Mouse (Mus musculus) C2C12 (cell line): Measurements from ENCODE around the gene Lrrc36. TPM values are rescaled to one million over a fixed set of nuclear protein-coding genes. Genes with fewer than 3 reads are reported as not detected.

Experiments
- H3K27me3 ChIP-seq: one replicate; pipeline ENCODE4 v1.6.1; 2011; ENCODE audit not compliant: control insufficient read depth, insufficient read depth, insufficient read length
- H3K36me3 ChIP-seq: one replicate; pipeline ENCODE4 v1.6.1; 2011; ENCODE audit not compliant: control insufficient read depth, insufficient read depth
- H3K4me3 ChIP-seq: one replicate; pipeline ENCODE4 v1.5.1; 2011; ENCODE audit warnings: mild to moderate bottlenecking, control low read depth; ENCODE audit not compliant: poor library complexity, insufficient read depth, severe bottlenecking
- H3K79me2 ChIP-seq: one replicate; pipeline ENCODE4 v1.6.1; 2011; ENCODE audit not compliant: control insufficient read depth, insufficient read depth
- H3K79me3 ChIP-seq: one replicate; pipeline ENCODE4 v1.6.1; 2011; ENCODE audit warnings: low read depth, control low read depth
- H3ac ChIP-seq: one replicate; pipeline ENCODE3; 2011; ENCODE audit warnings: low read depth; ENCODE audit not compliant: control insufficient read depth, insufficient read length
- CEBPB ChIP-seq: IDR thresholded peaks from one replicate; pipeline ENCODE4 v1.6.1; 2011; ENCODE audit warnings: low read depth, mild to moderate bottlenecking, control low read depth, moderate library complexity
- CTCF ChIP-seq: IDR thresholded peaks from one replicate; pipeline ENCODE4 v1.5.1; 2011; ENCODE audit not compliant: control insufficient read depth, insufficient read depth, insufficient read length
- FOSL1 ChIP-seq: IDR thresholded peaks from one replicate; pipeline ENCODE4 v1.8.0; 2011; ENCODE audit warnings: mild to moderate bottlenecking, low read length; ENCODE audit not compliant: poor library complexity, insufficient read depth, severe bottlenecking
- MAX ChIP-seq: IDR thresholded peaks from one replicate; pipeline ENCODE4 v1.6.1; 2011; ENCODE audit warnings: mild to moderate bottlenecking, control low read depth
- MYOD1 ChIP-seq: IDR thresholded peaks from one replicate; pipeline ENCODE4 v1.6.1; 2011; ENCODE audit warnings: low read depth; ENCODE audit not compliant: control insufficient read depth, insufficient read length
- MYOG ChIP-seq: IDR thresholded peaks from one replicate; pipeline ENCODE4 v1.6.1; 2011; ENCODE audit not compliant: control insufficient read depth, insufficient read length; ENCODE audit errors: extremely low read depth
- USF1 ChIP-seq: IDR thresholded peaks from one replicate; pipeline ENCODE4 v1.6.1; 2011; ENCODE audit warnings: low read depth, mild to moderate bottlenecking, control low read depth, moderate library complexity
- polyA plus RNA-seq: library from polyadenylated mRNA; unstranded; fragments of >200 nt; fragmentation: generic; extraction: Trizol; gene quantifications from one replicate; pipeline ENCODE4 v1.2.1, GENCODE M21; 2012; ENCODE audit warnings: missing spikeins

The Lrrc36 gene
- polyA plus RNA-seq, 1 experiment, result not detected

DNA sequence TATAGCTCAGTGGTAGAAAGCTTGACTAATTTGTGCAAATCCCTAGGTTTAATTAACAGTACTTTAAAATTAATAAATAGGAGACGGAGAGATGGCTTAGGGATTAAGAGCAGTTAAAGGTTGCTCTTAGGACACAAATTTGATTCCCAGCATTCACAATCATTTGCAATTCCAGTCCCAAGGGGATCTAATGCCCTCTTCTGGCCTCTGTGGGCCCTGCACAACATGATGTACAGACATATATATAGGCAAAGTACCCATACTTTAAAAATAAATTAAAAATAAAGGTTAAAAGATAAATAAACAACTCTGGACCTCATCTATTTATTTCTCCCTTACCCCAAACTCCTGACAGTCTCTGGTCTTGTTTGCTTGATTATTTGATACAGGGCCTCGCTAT lies 5.6 kb downstream of the Lrrc36 start:
- no peaks in the 10 kb centered on the region for H3K79me2 ChIP-seq
- H3ac ChIP-seq, result no peak overlapping the region
- H3K4me3 ChIP-seq, result no peak overlapping the region
- H3K36me3 ChIP-seq, result no peaks in the 10 kb centered on the region
- H3K27me3 ChIP-seq, result peaks cover 16% of the 10 kb centered on the region
- TF ChIP-seq MAX (no peak), USF1 (no peak), CTCF (no peak), CEBPB (no peak), MYOG (no peak), MYOD1 (no peak), FOSL1 (no peak)
- H3K79me3 ChIP-seq, result no peaks in the 10 kb centered on the region

DNA sequence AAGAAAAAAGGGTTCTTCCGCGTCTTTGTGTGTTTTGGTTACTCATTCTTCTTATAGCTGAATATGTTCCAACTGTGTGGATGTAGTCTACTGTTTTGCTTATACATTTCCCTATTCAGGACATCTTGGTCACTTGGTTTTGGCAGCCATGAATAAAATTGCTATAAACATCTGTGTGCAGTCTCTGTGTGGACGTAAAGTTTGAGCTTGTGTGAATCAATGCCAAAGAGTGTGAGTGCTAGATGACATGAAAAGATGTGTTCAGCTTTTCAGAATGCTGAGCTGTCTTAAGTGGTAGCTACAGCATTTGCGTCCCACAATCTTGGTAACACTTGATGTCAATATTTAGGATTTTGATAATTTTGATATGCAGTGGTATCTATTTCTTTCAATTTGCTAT lies 6.4 kb downstream of the Lrrc36 start:
- Histone ChIP-seq H3K36me3 (no peaks in the 10 kb centered on the region), H3K27me3 (peaks cover 14% of the 10 kb centered on the region), H3K79me3 (no peaks in the 10 kb centered on the region), H3K79me2 (no peaks in the 10 kb centered on the region), H3K4me3 (no peak overlapping the region), H3ac (no peak overlapping the region)
- no peak for TF ChIP-seq MAX
- TF ChIP-seq CTCF, result no peak
- TF ChIP-seq FOSL1, result no peak
- no peak for TF ChIP-seq CEBPB
- TF ChIP-seq MYOG, result no peak
- TF ChIP-seq MYOD1, result no peak
- TF ChIP-seq USF1, result no peak

- TF ChIP-seq CTCF, result no peak
- no peak for TF ChIP-seq CEBPB
- no peak for TF ChIP-seq MAX
- TF ChIP-seq FOSL1, result no peak
- TF ChIP-seq USF1, result no peak
- no peak for TF ChIP-seq MYOG
- TF ChIP-seq MYOD1, result no peak
- H3K27me3 ChIP-seq, result peaks cover 20% of the 10 kb centered on the region
- H3K36me3 ChIP-seq, result no peaks in the 10 kb centered on the region
- H3K4me3 ChIP-seq, result no peak overlapping the region
- H3K79me2 ChIP-seq, result no peaks in the 10 kb centered on the region
- no peak overlapping the region for H3ac ChIP-seq
- no peaks in the 10 kb centered on the region for H3K79me3 ChIP-seq
Observed at GRCm38 (mm10) chr8:105422006-105422405, 8.6 kb downstream of the Lrrc36 start.

DNA sequence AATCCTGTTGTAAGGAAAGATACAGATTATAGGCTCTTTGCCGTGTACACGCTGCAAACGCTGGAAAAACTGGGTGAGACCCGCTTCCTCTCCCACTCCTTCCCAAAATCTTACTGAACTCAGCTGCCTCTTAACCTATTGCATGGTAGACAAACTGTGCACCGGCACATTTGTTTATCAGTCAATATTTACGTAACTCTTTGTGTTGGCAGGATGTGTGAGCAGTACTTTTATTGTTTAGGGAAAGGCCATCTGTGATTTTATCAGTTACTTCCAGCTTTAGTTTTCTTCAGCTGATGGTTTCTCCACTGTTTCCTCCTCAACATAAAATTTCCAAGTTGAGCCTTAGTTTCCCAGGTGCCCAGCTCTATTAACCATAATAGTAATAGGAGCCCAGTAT lies 13.5 kb downstream of the Lrrc36 start:
- H3K36me3 ChIP-seq, result no peaks in the 10 kb centered on the region
- H3K4me3 ChIP-seq, result no peak overlapping the region
- H3K27me3 ChIP-seq, result peaks cover 42% of the 10 kb centered on the region
- H3K79me3 ChIP-seq, result no peaks in the 10 kb centered on the region
- H3K79me2 ChIP-seq, result no peaks in the 10 kb centered on the region
- TF ChIP-seq MYOD1 (no peak), MYOG (no peak), USF1 (no peak), FOSL1 (no peak), CEBPB (no peak), CTCF (no peak), MAX (no peak)
- H3ac ChIP-seq, result no peak overlapping the region

- Histone ChIP-seq H3K79me2 (no peaks in the 10 kb centered on the region), H3K79me3 (no peaks in the 10 kb centered on the region), H3ac (no peak overlapping the region), H3K4me3 (no peak overlapping the region), H3K27me3 (peaks cover 28% of the 10 kb centered on the region), H3K36me3 (no peaks in the 10 kb centered on the region)
- no peak for TF ChIP-seq USF1
- TF ChIP-seq CTCF, result no peak
- TF ChIP-seq MYOD1, result no peak
- no peak for TF ChIP-seq MAX
- no peak for TF ChIP-seq CEBPB
- TF ChIP-seq MYOG, result no peak
- TF ChIP-seq FOSL1, result no peak
Observed at GRCm38 (mm10) chr8:105431743-105432515, 18.6 kb downstream of the Lrrc36 start.
